Mouse (Mus musculus) testis, adult 2 months (tissue): ENCODE results near the gene Dnaja3.

Source experiments
- CTCF ChIP-seq: fragments of 200-500 bp; IDR thresholded peaks from 2 replicates; pipeline ENCODE4 v1.5.1; 2012; ENCODE audit warnings: low read depth, mild to moderate bottlenecking, inconsistent platforms, low read length, moderate library complexity; ENCODE audit not compliant: control insufficient read depth, insufficient read depth, insufficient replicate concordance
- POLR2A ChIP-seq: fragments of 200-500 bp; IDR thresholded peaks from 2 replicates; pipeline ENCODE4 v1.6.1; 2012; ENCODE audit warnings: low read depth, mild to moderate bottlenecking, inconsistent platforms, low read length, moderate library complexity; ENCODE audit not compliant: control insufficient read depth

DNA sequence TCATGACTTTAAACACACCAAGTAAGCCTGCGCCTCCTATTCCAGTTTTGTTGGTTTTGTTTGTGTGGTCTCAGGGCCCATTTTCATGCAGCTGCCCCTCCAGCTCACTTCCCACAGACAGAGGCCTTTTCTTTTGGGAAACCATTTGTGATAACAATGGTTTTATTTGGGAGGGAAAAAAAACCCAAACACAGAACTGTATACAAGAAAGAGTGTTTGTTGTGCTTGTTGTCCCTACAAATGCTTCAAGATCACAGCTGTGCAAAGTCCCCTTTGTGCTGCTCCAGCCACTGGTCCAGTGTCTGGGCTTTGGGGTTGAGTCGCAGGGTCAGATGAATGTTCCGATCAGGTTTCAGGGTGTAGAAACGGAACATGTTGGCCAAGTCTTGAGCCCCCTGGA lies 71.4 kb downstream of the Dnaja3 start:
- no peak for TF ChIP-seq POLR2A
- TF ChIP-seq CTCF: no peak
